Mouse (Mus musculus) ovary, postnatal 14 days (tissue): ENCODE data around the gene Galt.
"Not testable (repeated sequence)": the region's sequence is repeated elsewhere in the genome, so short reads cannot be mapped to it uniquely, and the experiment has no call there.

ENCODE experiments used
- DNase-seq: peaks from one replicate; pipeline ENCODE4 v3.0.0; 2022; ENCODE audit warnings: low spot score

Gene Galt

GRCm38 (mm10) chr4:41775840-41776239 is 20.8 kb downstream of the Galt start:
- not testable (repeated sequence) for DNase-seq

GRCm38 (mm10) chr4:41781271-41781670 is 26.2 kb downstream of the Galt start:
- DNase-seq: not testable (repeated sequence)

GRCm38 (mm10) chr4:41781748-41782485 is 26.9 kb downstream of the Galt start:
- DNase-seq: not testable (repeated sequence)

- not testable (repeated sequence) for DNase-seq
Measured at GRCm38 (mm10) chr4:41782711-41783110, 27.7 kb downstream of the Galt start.

- DNase-seq: not testable (repeated sequence)
Measured at GRCm38 (mm10) chr4:41783197-41783596, 28.2 kb downstream of the Galt start.
